Mouse (Mus musculus) embryonic facial prominence, embryonic 10.5 days (tissue): ENCODE data around the gene Myo5c. TPM values are rescaled to one million over a fixed set of nuclear protein-coding genes. Genes with fewer than 3 reads are reported as not detected.
"Not testable (repeated sequence)": the region's sequence is repeated elsewhere in the genome, so short reads cannot be mapped to it uniquely, and the experiment has no call there.

Experiments used
- DNase-seq: peaks from one replicate; pipeline ENCODE4 v3.0.0-alpha.2; 2017; ENCODE audit warnings: low spot score
- H3K27ac ChIP-seq: fragments of 300-500 bp; sonication (generic); replicated peaks from 2 replicates; pipeline ENCODE4 v1.5.1; 2016; ENCODE audit warnings: mild to moderate bottlenecking
- H3K27me3 ChIP-seq: fragments of 300-500 bp; sonication (generic); replicated peaks from 2 replicates; pipeline ENCODE4 v1.6.1; 2016; ENCODE audit warnings: low read depth, mild to moderate bottlenecking; ENCODE audit not compliant: poor library complexity, severe bottlenecking
- H3K36me3 ChIP-seq: fragments of 300-500 bp; sonication (generic); replicated peaks from 2 replicates; pipeline ENCODE4 v1.6.1; 2016; ENCODE audit warnings: mild to moderate bottlenecking, moderate library complexity
- H3K4me1 ChIP-seq: fragments of 300-500 bp; sonication (generic); 2 replicates; pipeline ENCODE4 v1.6.1; 2016
- H3K4me3 ChIP-seq: fragments of 300-500 bp; sonication (generic); 2 replicates; pipeline ENCODE4 v1.5.1; 2016; ENCODE audit warnings: mild to moderate bottlenecking, moderate library complexity
- H3K9me3 ChIP-seq: fragments of 300-500 bp; sonication (generic); 2 replicates; pipeline ENCODE4 v1.6.1; 2016; ENCODE audit warnings: mild to moderate bottlenecking
- WGBS: fragments of 180-500 bp; shearing (Covaris S2); methylation state at CpG from one replicate; pipeline ENCODE4 v1.1.7; 2016; 5-methylcytosine and 5-hydroxymethylcytosine counted together
- polyA plus RNA-seq: library from polyadenylated mRNA; unstranded; fragments of >200 nt; fragmentation: Nextera tagmentation; extraction: Ambion mirVana; gene quantifications from 2 replicates; pipeline ENCODE4 v1.2.1, GENCODE M21; 2016

The Myo5c gene
- polyA plus RNA-seq, 1 experiment from 2014 or later, result 1.3 TPM

DNA sequence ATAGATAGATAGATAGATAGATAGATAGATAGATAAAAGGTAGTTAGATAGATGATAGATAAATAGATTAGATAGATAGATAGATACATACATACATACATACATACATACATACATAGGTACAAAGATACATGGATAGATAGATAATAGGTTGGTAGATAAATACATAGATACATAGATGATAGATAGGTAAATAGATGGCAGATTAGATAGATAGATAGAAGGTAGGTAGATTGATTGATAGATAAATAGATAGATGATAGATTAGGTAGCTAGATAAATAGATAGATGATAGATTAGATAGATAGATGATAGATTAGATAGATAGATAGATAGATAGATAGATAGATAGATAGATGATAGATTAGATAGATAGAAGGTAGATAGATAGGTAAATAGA lies 17.1 kb downstream of the Myo5c start:
- no peak overlapping the region for H3K27ac ChIP-seq
- no peaks in the 10 kb centered on the region for H3K9me3 ChIP-seq
- H3K4me1 ChIP-seq, result peaks cover 7% of the 10 kb centered on the region
- H3K4me3 ChIP-seq, result no peak overlapping the region
- DNase-seq, result no peak
- no peaks in the 10 kb centered on the region for H3K27me3 ChIP-seq
- no peaks in the 10 kb centered on the region for H3K36me3 ChIP-seq

DNA sequence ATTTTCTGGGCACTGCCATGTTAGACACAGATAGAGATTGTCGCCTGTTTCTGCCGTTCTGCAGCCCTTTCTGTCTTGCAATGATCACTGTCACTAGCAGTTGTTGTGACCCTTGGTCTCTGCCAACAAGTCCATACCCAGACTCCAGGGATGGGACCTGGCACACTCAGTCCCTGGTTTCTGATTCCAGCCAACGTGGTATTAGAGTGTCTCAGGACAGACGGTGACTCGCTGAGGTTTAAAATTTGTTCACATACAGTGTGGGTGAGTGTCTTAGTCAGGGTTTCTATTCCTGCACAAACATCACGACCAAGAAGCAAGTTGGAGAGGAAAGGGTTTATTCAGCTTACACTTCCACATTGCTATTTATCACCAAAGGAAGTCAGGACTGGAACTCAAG lies 21.3 kb downstream of the Myo5c start:
- not testable (repeated sequence) for H3K27ac ChIP-seq, H3K27me3 ChIP-seq, H3K9me3 ChIP-seq, H3K36me3 ChIP-seq, DNase-seq, H3K4me3 ChIP-seq
- WGBS, result 80% methylated on average over 6 of the region's 6 CpGs
- peaks cover 28% of the 10 kb centered on the region for H3K4me1 ChIP-seq

DNA sequence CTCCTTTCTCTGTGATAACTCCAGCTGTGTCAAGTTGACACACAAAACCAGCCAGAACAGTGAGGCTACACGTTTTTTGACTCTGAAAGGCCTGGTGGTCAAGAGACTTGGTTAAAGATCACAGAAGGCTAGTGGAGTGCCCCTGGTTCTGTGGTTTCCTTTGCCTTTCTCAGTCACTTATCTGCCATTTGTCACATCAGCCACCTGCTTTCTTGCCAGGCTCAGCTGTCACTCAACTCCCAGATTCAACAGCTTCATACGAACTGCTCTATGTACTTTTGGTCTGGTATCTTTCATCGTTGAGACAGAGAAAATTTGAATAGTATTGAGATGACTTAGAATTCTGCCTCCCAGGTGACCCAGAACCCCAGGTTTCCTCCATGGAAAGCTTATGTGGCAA lies 21.9 kb downstream of the Myo5c start:
- WGBS, result 49% methylated on average over 3 of the region's 3 CpGs
- H3K9me3 ChIP-seq, result no peaks in the 10 kb centered on the region
- H3K27ac ChIP-seq, result no peak overlapping the region
- DNase-seq, result no peak
- H3K4me3 ChIP-seq, result no peak overlapping the region
- H3K27me3 ChIP-seq, result no peaks in the 10 kb centered on the region
- H3K36me3 ChIP-seq, result no peaks in the 10 kb centered on the region
- peaks cover 30% of the 10 kb centered on the region for H3K4me1 ChIP-seq

- no peak for DNase-seq
- 65% methylated on average over 13 of the region's 13 CpGs for WGBS
Observed at GRCm38 (mm10) chr9:75254196-75254955, 22.6 kb downstream of the Myo5c start.

DNA sequence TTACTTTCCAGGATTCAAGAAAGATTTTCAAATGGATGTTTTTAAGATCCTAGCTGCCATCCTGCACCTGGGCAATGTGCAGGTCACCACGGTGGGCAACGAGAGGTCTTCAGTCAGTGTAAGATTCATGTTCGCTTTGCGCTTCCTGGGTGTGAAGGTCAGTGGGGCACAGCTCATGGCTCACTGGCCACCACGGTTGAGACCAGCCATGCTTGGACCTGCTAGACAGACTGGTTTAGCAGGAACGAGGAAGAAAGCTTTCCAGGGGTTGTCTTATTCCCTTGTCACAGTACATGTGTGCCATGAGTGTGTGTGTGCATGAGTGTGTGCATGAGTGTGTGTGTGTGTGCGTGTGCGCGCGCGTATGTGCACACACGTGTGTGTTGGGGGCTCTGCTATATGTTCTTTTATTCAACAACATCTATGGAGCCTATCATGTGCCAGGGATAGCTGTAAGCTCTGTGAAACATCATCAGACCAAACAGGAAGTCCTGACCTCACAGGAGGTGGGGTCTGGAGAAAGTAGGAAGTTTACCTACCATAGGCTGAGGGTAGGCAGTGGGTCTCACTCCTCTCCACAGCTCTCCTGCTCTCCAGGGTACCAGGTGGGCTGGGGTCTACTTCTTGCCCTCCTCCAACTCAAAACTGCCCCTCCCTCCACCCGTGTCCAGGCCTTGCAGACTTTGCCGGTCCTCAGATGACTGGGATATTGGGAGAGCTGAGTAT lies 24.2 kb downstream of the Myo5c start:
- Histone ChIP-seq H3K27ac (no peak overlapping the region), H3K36me3 (no peaks in the 10 kb centered on the region), H3K4me1 (peaks cover 35% of the 10 kb centered on the region), H3K4me3 (no peak overlapping the region), H3K27me3 (no peaks in the 10 kb centered on the region), H3K9me3 (peaks cover 2% of the 10 kb centered on the region; the same call in 1 of the 2 replicates)
- DNase-seq, result no peak
- WGBS, result 90% methylated on average over 14 of the region's 14 CpGs

More at GRCm38 (mm10) chr9:75254196-75254955, 22.6 kb downstream of the Myo5c start:
- Histone ChIP-seq H3K9me3 (no peaks in the 10 kb centered on the region), H3K27ac (no peak overlapping the region), H3K4me1 (peaks cover 30% of the 10 kb centered on the region), H3K27me3 (no peaks in the 10 kb centered on the region), H3K4me3 (no peak overlapping the region), H3K36me3 (no peaks in the 10 kb centered on the region)

DNA sequence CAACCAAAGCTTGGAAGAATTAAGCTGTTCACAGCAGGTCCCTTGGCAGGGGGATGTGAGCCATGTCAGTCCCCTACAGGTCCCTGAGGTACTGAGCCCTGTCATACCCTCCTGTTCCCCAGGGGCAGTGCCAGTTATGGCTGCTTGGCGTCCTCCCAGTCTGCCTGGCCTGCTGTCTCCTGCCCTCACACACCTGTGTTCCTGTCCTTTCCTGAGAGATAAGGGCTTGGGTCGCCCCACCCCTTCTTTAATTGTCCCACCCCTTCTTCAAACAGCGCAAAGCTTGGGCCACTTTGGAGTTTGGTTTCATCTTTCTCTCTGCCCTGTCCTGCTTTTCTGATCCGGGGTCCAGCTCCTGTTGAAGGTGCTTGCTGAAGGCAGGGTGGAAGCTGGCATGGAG lies 27.0 kb downstream of the Myo5c start:
- 70% methylated on average over 4 of the region's 4 CpGs for WGBS
- no peak overlapping the region for H3K4me3 ChIP-seq
- peaks cover 2% of the 10 kb centered on the region; the same call in 1 of the 2 replicates for H3K9me3 ChIP-seq
- H3K4me1 ChIP-seq, result peaks cover 49% of the 10 kb centered on the region
- no peak for DNase-seq
- no peak overlapping the region for H3K27ac ChIP-seq
- no peaks in the 10 kb centered on the region for H3K27me3 ChIP-seq
- no peaks in the 10 kb centered on the region for H3K36me3 ChIP-seq

GRCm38 (mm10) chr9:75259656-75260055 lies 27.8 kb downstream of the Myo5c start:
- DNase-seq, result no peak
- 91% methylated on average over 4 of the region's 4 CpGs for WGBS
- H3K4me1 ChIP-seq, result peaks cover 47% of the 10 kb centered on the region

DNA sequence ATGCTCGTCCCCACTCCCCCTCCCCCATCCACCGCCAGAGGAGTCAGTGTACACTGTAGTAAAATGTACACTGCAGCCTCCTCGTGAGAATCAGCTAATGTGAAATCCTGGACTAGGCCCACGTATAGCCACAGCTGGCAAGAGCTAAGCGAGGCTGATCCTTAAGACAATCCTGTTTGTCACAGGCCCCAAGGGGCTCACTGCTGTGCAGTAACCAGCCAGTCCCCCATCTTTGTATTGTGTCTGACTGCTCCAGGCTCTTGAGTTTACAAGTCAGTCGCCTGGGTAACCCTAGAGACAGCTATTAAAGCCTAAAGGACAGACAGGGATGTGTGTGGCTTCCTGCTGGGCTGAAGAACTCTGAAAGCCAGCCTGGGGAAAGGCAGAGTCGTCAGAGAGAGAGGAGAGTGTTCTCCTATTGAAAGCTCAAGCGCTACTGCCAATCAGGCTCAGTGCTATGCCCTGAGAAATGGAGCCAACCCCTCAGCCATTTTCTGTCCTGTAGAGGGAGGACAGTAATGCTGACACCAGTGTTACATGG lies 29.6 kb downstream of the Myo5c start:
- Histone ChIP-seq H3K4me1 (peaks cover 35% of the 10 kb centered on the region), H3K27ac (peak overlapping the region; percentile 76), H3K9me3 (peaks cover 2% of the 10 kb centered on the region; the same call in 1 of the 2 replicates), H3K27me3 (no peaks in the 10 kb centered on the region), H3K4me3 (0 out of 2 replicates have a peak overlapping the region, but pooled peaks have one; percentile 21), H3K36me3 (no peaks in the 10 kb centered on the region)
- DNase-seq, result peak; percentile 48
- WGBS, result 7% methylated on average over 8 of the region's 8 CpGs

More at GRCm38 (mm10) chr9:75259656-75260055, 27.8 kb downstream of the Myo5c start:
- Histone ChIP-seq H3K36me3 (no peaks in the 10 kb centered on the region), H3K27me3 (no peaks in the 10 kb centered on the region), H3K9me3 (peaks cover 2% of the 10 kb centered on the region; the same call in 1 of the 2 replicates), H3K4me3 (no peak overlapping the region), H3K27ac (no peak overlapping the region)

DNA sequence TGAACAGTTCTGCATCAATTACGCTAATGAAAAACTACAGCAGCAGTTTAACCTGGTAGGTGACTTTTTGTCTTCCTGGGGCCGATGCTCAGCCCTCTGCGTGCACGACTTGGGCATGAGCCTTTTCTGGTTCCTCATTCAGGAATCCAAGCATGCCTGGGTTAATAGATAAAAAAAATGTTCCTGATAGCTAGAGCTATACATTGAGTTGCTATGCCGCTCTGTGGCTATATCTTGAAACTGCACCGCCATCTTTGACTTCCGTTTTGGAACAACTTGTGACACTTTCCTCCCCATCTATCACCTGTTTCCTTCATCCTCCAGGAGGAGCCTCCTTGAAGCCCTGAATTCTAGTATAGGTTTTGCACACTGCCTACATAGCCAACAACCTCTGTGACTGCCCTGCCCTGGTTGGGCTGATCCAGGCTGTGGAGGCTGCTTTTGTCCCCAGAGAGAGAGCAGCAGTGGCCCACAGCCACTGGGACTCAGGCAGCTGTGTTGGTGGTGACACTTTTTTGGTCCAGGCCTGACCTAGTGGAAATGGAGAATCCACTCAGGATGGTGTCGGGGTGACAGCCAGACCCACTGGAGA lies 30.5 kb downstream of the Myo5c start:
- DNase-seq, result no peak
- no peak overlapping the region for H3K4me3 ChIP-seq
- peaks cover 32% of the 10 kb centered on the region for H3K4me1 ChIP-seq
- H3K36me3 ChIP-seq, result no peaks in the 10 kb centered on the region
- 75% methylated on average over 8 of the region's 8 CpGs for WGBS
- H3K9me3 ChIP-seq, result peaks cover 2% of the 10 kb centered on the region; the same call in 1 of the 2 replicates
- no peaks in the 10 kb centered on the region for H3K27me3 ChIP-seq
- H3K27ac ChIP-seq, result no peak overlapping the region

DNA sequence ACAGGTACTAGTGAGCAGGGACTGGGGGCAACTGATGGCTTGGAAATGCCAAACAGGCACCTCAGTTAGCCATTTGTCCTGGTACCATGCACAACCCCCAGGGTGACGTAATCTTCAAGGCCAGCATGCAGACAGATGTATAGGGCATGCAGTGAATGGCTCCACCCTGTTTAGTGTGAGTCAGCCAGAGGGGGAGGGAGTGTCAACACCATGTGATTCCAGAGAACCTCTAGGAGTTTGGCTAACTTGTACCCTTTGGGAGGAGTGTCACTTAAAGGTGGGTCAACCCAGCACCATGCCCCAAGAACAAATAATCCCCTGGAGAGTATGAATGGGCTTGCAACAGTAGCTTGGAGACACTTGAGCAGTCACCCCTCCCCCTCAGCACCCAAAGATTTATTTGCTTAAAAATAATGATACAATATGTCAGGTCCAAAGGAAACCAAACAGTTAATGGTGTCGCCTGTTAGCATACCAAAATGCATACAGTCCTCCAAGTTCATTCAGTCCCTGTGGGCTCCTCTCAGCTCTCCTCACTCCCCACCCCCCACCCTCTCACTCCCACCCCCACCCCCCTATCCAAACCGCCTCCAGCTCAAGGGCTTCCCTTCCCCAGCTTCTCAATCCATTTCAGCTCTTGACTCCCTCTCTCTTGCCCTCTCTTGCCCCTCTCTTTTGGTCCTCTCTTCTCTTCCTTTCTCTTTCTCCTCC lies 32.3 kb downstream of the Myo5c start:
- WGBS, result 51% methylated on average over 3 of the region's 3 CpGs
- H3K4me1 ChIP-seq, result peaks cover 30% of the 10 kb centered on the region
- peaks cover 2% of the 10 kb centered on the region; the same call in 1 of the 2 replicates for H3K9me3 ChIP-seq
- no peak overlapping the region for H3K4me3 ChIP-seq
- H3K27ac ChIP-seq, result no peak overlapping the region
- no peak for DNase-seq
- H3K27me3 ChIP-seq, result no peaks in the 10 kb centered on the region
- H3K36me3 ChIP-seq, result no peaks in the 10 kb centered on the region

DNA sequence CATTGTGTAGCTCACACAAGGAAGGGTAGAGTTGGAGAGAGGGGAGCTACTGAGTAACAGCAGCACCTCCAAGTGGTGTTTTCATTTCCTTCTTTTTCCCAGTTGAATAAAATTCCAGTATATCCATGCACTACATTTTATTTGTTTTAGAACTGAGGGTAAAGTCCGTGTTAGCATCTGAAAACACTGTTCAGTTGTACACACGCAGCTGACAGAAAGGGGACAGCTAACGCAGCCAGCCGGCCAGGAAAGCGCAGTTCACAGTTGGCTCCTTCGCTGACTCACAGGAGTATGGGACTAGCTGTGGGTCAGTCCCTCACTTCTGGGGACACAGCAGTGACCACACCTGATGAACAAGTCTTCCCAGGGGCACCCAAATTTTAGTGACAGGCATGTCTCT lies 35.3 kb downstream of the Myo5c start:
- DNase-seq, result no peak
- Histone ChIP-seq H3K4me1 (peaks cover 14% of the 10 kb centered on the region; the same call in 1 of the 2 replicates), H3K36me3 (no peaks in the 10 kb centered on the region), H3K9me3 (no peaks in the 10 kb centered on the region), H3K27me3 (no peaks in the 10 kb centered on the region), H3K4me3 (no peak overlapping the region), H3K27ac (no peak overlapping the region)
- 74% methylated on average over 6 of the region's 6 CpGs for WGBS

GRCm38 (mm10) chr9:75270382-75270781 lies 38.6 kb downstream of the Myo5c start:
- no peak overlapping the region for H3K27ac ChIP-seq
- H3K36me3 ChIP-seq, result no peaks in the 10 kb centered on the region
- H3K27me3 ChIP-seq, result no peaks in the 10 kb centered on the region
- no peak for DNase-seq
- H3K4me1 ChIP-seq, result 0 out of 2 replicates have a peak, but pooled peaks cover 3% of the 10 kb centered on the region
- WGBS, result 79% methylated on average over 6 of the region's 6 CpGs
- no peak overlapping the region for H3K4me3 ChIP-seq
- H3K9me3 ChIP-seq, result no peaks in the 10 kb centered on the region
